Mouse (Mus musculus) cortical plate, adult 2 months (tissue): Measurements from ENCODE around the gene Braf.

Source experiments
- CTCF ChIP-seq: fragments of 200-500 bp; IDR thresholded peaks from 2 replicates; pipeline ENCODE4 v1.5.1; 2011; ENCODE audit warnings: mild to moderate bottlenecking, control low read depth, low read length; ENCODE audit not compliant: insufficient read depth; ENCODE audit errors: extremely low read depth
- POLR2A ChIP-seq: fragments of 200-500 bp; IDR thresholded peaks from 2 replicates; pipeline ENCODE4 v1.6.1; 2011; ENCODE audit warnings: mild to moderate bottlenecking, low read length, control low read depth; ENCODE audit not compliant: insufficient read depth; ENCODE audit errors: extremely low read depth

GRCm38 (mm10) chr6:39606862-39607261 is 118.4 kb downstream of the Braf start:
- TF ChIP-seq CTCF (no peak), POLR2A (no peak)
